Mouse (Mus musculus) megakaryocyte, embryonic 14.5 days (primary cell): ENCODE measurements at regions not wholly inside any gene's neighbourhood (a gene's known extent, or its start where the extent isn't known, plus 50 kb on each side); places are given as distances from the start of the nearest gene placed in this dataset.

ENCODE experiments used
- H3K27me3 ChIP-seq: replicated peaks from 2 replicates; pipeline ENCODE3; 2012; ENCODE audit warnings: inconsistent platforms
- H3K36me3 ChIP-seq: replicated peaks from 2 replicates; pipeline ENCODE3; 2012; ENCODE audit warnings: low read length, inconsistent platforms, mixed read lengths
- H3K4me1 ChIP-seq: 2 replicates; pipeline ENCODE4 v1.6.1; 2012; ENCODE audit warnings: inconsistent platforms
- H3K4me3 ChIP-seq: replicated peaks from 2 replicates; pipeline ENCODE3; 2012; ENCODE audit warnings: moderate library complexity, mild to moderate bottlenecking, inconsistent platforms
- H3K9me3 ChIP-seq: 2 replicates; pipeline ENCODE4 v1.6.1; 2012; ENCODE audit warnings: inconsistent platforms
- FLI1 ChIP-seq: IDR thresholded peaks from 2 replicates; pipeline ENCODE4 v1.6.1; 2012; ENCODE audit warnings: low read length, inconsistent platforms, mixed read lengths
- GATA1 ChIP-seq: IDR thresholded peaks from 3 replicates; pipeline ENCODE4 v1.6.1; 2012; ENCODE audit warnings: mixed read lengths, low read length, inconsistent platforms, borderline replicate concordance

- no peak overlapping the region for H3K4me3 ChIP-seq
- no peak for TF ChIP-seq FLI1
- TF ChIP-seq GATA1: no peak
- H3K36me3 ChIP-seq: no peaks in the 10 kb centered on the region
- no peaks in the 10 kb centered on the region for H3K4me1 ChIP-seq
- no peaks in the 10 kb centered on the region for H3K9me3 ChIP-seq
- H3K27me3 ChIP-seq: no peaks in the 10 kb centered on the region
Observed at GRCm38 (mm10) chr6:51036553-51036952, 382.3 kb upstream of the Npvf start.

GRCm38 (mm10) chr6:51036956-51037355 lies 382.7 kb upstream of the Npvf start:
- Histone ChIP-seq H3K9me3 (no peaks in the 10 kb centered on the region), H3K27me3 (no peaks in the 10 kb centered on the region), H3K4me3 (no peak overlapping the region), H3K36me3 (no peaks in the 10 kb centered on the region), H3K4me1 (no peaks in the 10 kb centered on the region)
- no peak for TF ChIP-seq FLI1
- no peak for TF ChIP-seq GATA1

GRCm38 (mm10) chr6:51039486-51040180 lies 385.4 kb upstream of the Npvf start:
- Histone ChIP-seq H3K4me3 (no peak overlapping the region), H3K4me1 (no peaks in the 10 kb centered on the region), H3K9me3 (no peaks in the 10 kb centered on the region), H3K27me3 (no peaks in the 10 kb centered on the region), H3K36me3 (no peaks in the 10 kb centered on the region)
- TF ChIP-seq FLI1 (no peak), GATA1 (no peak)

GRCm38 (mm10) chr6:51043970-51044369 lies 388.5 kb upstream of the Nfe2l3 start:
- no peak overlapping the region for H3K4me3 ChIP-seq
- TF ChIP-seq GATA1 (no peak), FLI1 (no peak)
- H3K36me3 ChIP-seq: no peaks in the 10 kb centered on the region
- no peaks in the 10 kb centered on the region for H3K4me1 ChIP-seq
- H3K27me3 ChIP-seq: no peaks in the 10 kb centered on the region
- H3K9me3 ChIP-seq: no peaks in the 10 kb centered on the region

- Histone ChIP-seq H3K4me3 (no peak overlapping the region), H3K9me3 (no peaks in the 10 kb centered on the region), H3K36me3 (no peaks in the 10 kb centered on the region), H3K27me3 (no peaks in the 10 kb centered on the region), H3K4me1 (no peaks in the 10 kb centered on the region)
- no peak for TF ChIP-seq FLI1
Observed at GRCm38 (mm10) chr6:51044873-51045272, 387.6 kb upstream of the Nfe2l3 start.

- H3K4me1 ChIP-seq: no peaks in the 10 kb centered on the region
- H3K4me3 ChIP-seq: no peak overlapping the region
- no peaks in the 10 kb centered on the region for H3K9me3 ChIP-seq
- H3K36me3 ChIP-seq: no peaks in the 10 kb centered on the region
- H3K27me3 ChIP-seq: peaks cover 7% of the 10 kb centered on the region
- no peak for TF ChIP-seq FLI1
- TF ChIP-seq GATA1: no peak
Observed at GRCm38 (mm10) chr6:51052451-51052921, 380.0 kb upstream of the Nfe2l3 start.

- TF ChIP-seq GATA1: no peak
- TF ChIP-seq FLI1: no peak
Observed at GRCm38 (mm10) chr6:51057229-51057628, 375.2 kb upstream of the Nfe2l3 start.

GRCm38 (mm10) chr6:51059923-51060847 lies 372.3 kb upstream of the Nfe2l3 start:
- H3K4me1 ChIP-seq: no peaks in the 10 kb centered on the region
- H3K9me3 ChIP-seq: no peaks in the 10 kb centered on the region
- no peak for TF ChIP-seq FLI1
- no peak for TF ChIP-seq GATA1
- H3K36me3 ChIP-seq: no peaks in the 10 kb centered on the region
- H3K27me3 ChIP-seq: peaks cover 6% of the 10 kb centered on the region
- no peak overlapping the region for H3K4me3 ChIP-seq

More at GRCm38 (mm10) chr6:51057229-51057628, 375.2 kb upstream of the Nfe2l3 start:
- Histone ChIP-seq H3K9me3 (no peaks in the 10 kb centered on the region), H3K4me3 (no peak overlapping the region), H3K4me1 (no peaks in the 10 kb centered on the region), H3K36me3 (no peaks in the 10 kb centered on the region), H3K27me3 (peaks cover 9% of the 10 kb centered on the region)

GRCm38 (mm10) chr6:51060848-51061535 lies 371.5 kb upstream of the Nfe2l3 start:
- Histone ChIP-seq H3K4me3 (no peak overlapping the region), H3K9me3 (no peaks in the 10 kb centered on the region), H3K27me3 (peaks cover 3% of the 10 kb centered on the region), H3K36me3 (no peaks in the 10 kb centered on the region), H3K4me1 (no peaks in the 10 kb centered on the region)
- TF ChIP-seq GATA1: no peak
- no peak for TF ChIP-seq FLI1
